Mouse (Mus musculus): ENCODE measurements around the gene Dnah5. TPM values are rescaled to one million over a fixed set of nuclear protein-coding genes. Genes with fewer than 3 reads are reported as not detected.

The Dnah5 gene
- 0.01 TPM in 1 of 2 replicates, not detected in the other for polyA plus RNA-seq (2016; fragmentation: Nextera tagmentation; extraction: Ambion mirVana)

GRCm38 (mm10) chr15:28203111-28204075 is at the start of gene Dnah5:
Gene Dnah5, plus strand, starts transcription at chr15:28203752.
- no peak for ATAC-seq

GRCm38 (mm10) chr15:28154822-28155501 is 48.6 kb upstream of the Dnah5 start:
- H3K4me2 ChIP-seq = peak overlapping the region; percentile 39
- H3K9me3 ChIP-seq (replicated peaks) = no peaks in the 10 kb centered on the region
- H3K4me3 ChIP-seq = no peak overlapping the region
- H3K27ac ChIP-seq = no peak overlapping the region
- ATAC-seq = 0 out of 2 replicates have a peak, but pooled peaks have one; percentile 27
- WGBS (ENCODE audit: insufficient replicate concordance) = 10% methylated on average over 26 of the region's 27 CpGs
- H3K4me1 ChIP-seq = no peaks in the 10 kb centered on the region
- H3K9ac ChIP-seq = no peak overlapping the region
- no peaks in the 10 kb centered on the region; the same call in 1 of the 2 replicates for H3K27me3 ChIP-seq (replicated peaks)
- no peaks in the 10 kb centered on the region for H3K36me3 ChIP-seq

More at GRCm38 (mm10) chr15:28203111-28204075, at the start of gene Dnah5:
- no peaks in the 10 kb centered on the region for H3K9me3 ChIP-seq (replicated peaks)
- H3K27me3 ChIP-seq (replicated peaks) = no peaks in the 10 kb centered on the region
- no peaks in the 10 kb centered on the region for H3K4me1 ChIP-seq
- no peak within 1 kb of the TSS for H3K4me2 ChIP-seq
- no peak within 1 kb of the TSS for H3K4me3 ChIP-seq
- 75% methylated on average over 20 of the region's 20 CpGs for WGBS (ENCODE audit: insufficient replicate concordance)
- no peaks in the 10 kb centered on the region for H3K36me3 ChIP-seq
- H3K27ac ChIP-seq = no peak within 1 kb of the TSS
- H3K9ac ChIP-seq = no peak within 1 kb of the TSS

GRCm38 (mm10) chr15:28158771-28159489 is 44.6 kb upstream of the Dnah5 start:
- Histone ChIP-seq H3K4me1 (no peaks in the 10 kb centered on the region), H3K4me2 (peak overlapping the region; percentile 64), H3K27me3 (replicated peaks) (no peaks in the 10 kb centered on the region; the same call in 1 of the 2 replicates), H3K4me3 (peak overlapping the region; percentile 56), H3K9me3 (replicated peaks) (no peaks in the 10 kb centered on the region), H3K9ac (peak overlapping the region; percentile 27), H3K27ac (no peak overlapping the region), H3K36me3 (no peaks in the 10 kb centered on the region)
- peak; percentile 72 for ATAC-seq
- 2% methylated on average over 19 of the region's 19 CpGs for WGBS (ENCODE audit: insufficient replicate concordance)

- no peak overlapping the region for H3K4me3 ChIP-seq
- no peak overlapping the region for H3K4me2 ChIP-seq
- 68% methylated on average over 2 of the region's 2 CpGs for WGBS (ENCODE audit: insufficient replicate concordance)
- no peak overlapping the region for H3K27ac ChIP-seq
- H3K9ac ChIP-seq = no peak overlapping the region
- no peaks in the 10 kb centered on the region for H3K9me3 ChIP-seq (replicated peaks)
- no peaks in the 10 kb centered on the region for H3K4me1 ChIP-seq
- ATAC-seq = no peak
- H3K27me3 ChIP-seq (replicated peaks) = no peaks in the 10 kb centered on the region
- H3K36me3 ChIP-seq = no peaks in the 10 kb centered on the region
Observed at GRCm38 (mm10) chr15:28162291-28162690, 41.3 kb upstream of the Dnah5 start.

- Histone ChIP-seq H3K36me3 (no peaks in the 10 kb centered on the region), H3K9me3 (replicated peaks) (no peaks in the 10 kb centered on the region), H3K4me1 (no peaks in the 10 kb centered on the region), H3K9ac (no peak overlapping the region), H3K4me2 (no peak overlapping the region), H3K27ac (no peak overlapping the region), H3K27me3 (replicated peaks) (no peaks in the 10 kb centered on the region), H3K4me3 (no peak overlapping the region)
- no peak for ATAC-seq
- WGBS (ENCODE audit: insufficient replicate concordance) = 69% methylated on average over 7 of the region's 7 CpGs
Observed at GRCm38 (mm10) chr15:28165234-28165633, 38.3 kb upstream of the Dnah5 start.

GRCm38 (mm10) chr15:28166090-28166489 is 37.5 kb upstream of the Dnah5 start:
- H3K9me3 ChIP-seq (replicated peaks) = no peaks in the 10 kb centered on the region
- no peaks in the 10 kb centered on the region for H3K36me3 ChIP-seq
- H3K4me3 ChIP-seq = no peak overlapping the region
- H3K9ac ChIP-seq = no peak overlapping the region
- no peak overlapping the region for H3K4me2 ChIP-seq
- H3K4me1 ChIP-seq = no peaks in the 10 kb centered on the region
- no peak overlapping the region for H3K27ac ChIP-seq
- WGBS (ENCODE audit: insufficient replicate concordance) = 73% methylated on average over 6 of the region's 6 CpGs
- ATAC-seq = no peak
- no peaks in the 10 kb centered on the region for H3K27me3 ChIP-seq (replicated peaks)

GRCm38 (mm10) chr15:28178951-28179350 is 24.6 kb upstream of the Dnah5 start:
- WGBS (ENCODE audit: insufficient replicate concordance) = 58% methylated on average over 11 of the region's 11 CpGs
- Histone ChIP-seq H3K4me2 (no peak overlapping the region), H3K4me1 (no peaks in the 10 kb centered on the region), H3K27ac (no peak overlapping the region), H3K36me3 (no peaks in the 10 kb centered on the region), H3K9me3 (replicated peaks) (no peaks in the 10 kb centered on the region), H3K4me3 (no peak overlapping the region), H3K27me3 (replicated peaks) (no peaks in the 10 kb centered on the region), H3K9ac (no peak overlapping the region)
- ATAC-seq = no peak

GRCm38 (mm10) chr15:28179556-28179955 is 24.0 kb upstream of the Dnah5 start:
- Histone ChIP-seq H3K27me3 (replicated peaks) (no peaks in the 10 kb centered on the region), H3K4me3 (no peak overlapping the region), H3K9ac (no peak overlapping the region), H3K4me1 (no peaks in the 10 kb centered on the region), H3K27ac (no peak overlapping the region), H3K36me3 (no peaks in the 10 kb centered on the region), H3K4me2 (no peak overlapping the region), H3K9me3 (replicated peaks) (no peaks in the 10 kb centered on the region)
- ATAC-seq = no peak
- whole genome bisulfite sequencing (ENCODE audit: insufficient replicate concordance) = 57% methylated on average over 6 of the region's 6 CpGs

- no peaks in the 10 kb centered on the region for H3K4me1 ChIP-seq
- peak overlapping the region; percentile 25 for H3K4me3 ChIP-seq
- H3K9ac ChIP-seq = no peak overlapping the region
- no peak for ATAC-seq
- 15% methylated on average over 10 of the region's 10 CpGs for WGBS (ENCODE audit: insufficient replicate concordance)
- no peaks in the 10 kb centered on the region for H3K9me3 ChIP-seq (replicated peaks)
- H3K27me3 ChIP-seq (replicated peaks) = no peaks in the 10 kb centered on the region
- H3K4me2 ChIP-seq = peak overlapping the region; percentile 56
- no peak overlapping the region for H3K27ac ChIP-seq
- no peaks in the 10 kb centered on the region for H3K36me3 ChIP-seq
Observed at GRCm38 (mm10) chr15:28181862-28182261, 21.7 kb upstream of the Dnah5 start.

- Histone ChIP-seq H3K9me3 (replicated peaks) (no peaks in the 10 kb centered on the region), H3K4me2 (no peak overlapping the region), H3K9ac (no peak overlapping the region), H3K36me3 (no peaks in the 10 kb centered on the region), H3K27me3 (replicated peaks) (no peaks in the 10 kb centered on the region), H3K27ac (no peak overlapping the region), H3K4me3 (no peak overlapping the region), H3K4me1 (no peaks in the 10 kb centered on the region)
- WGBS (ENCODE audit: insufficient replicate concordance) = 46% methylated on average over 3 of the region's 3 CpGs
- ATAC-seq = no peak
Observed at GRCm38 (mm10) chr15:28182567-28182966, 21.0 kb upstream of the Dnah5 start.

- H3K9ac ChIP-seq = no peak overlapping the region
- WGBS (ENCODE audit: insufficient replicate concordance) = 17% methylated on average over 22 of the region's 22 CpGs
- ATAC-seq = no peak
- no peak overlapping the region for H3K4me2 ChIP-seq
- H3K27me3 ChIP-seq (replicated peaks) = no peaks in the 10 kb centered on the region
- H3K27ac ChIP-seq = no peak overlapping the region
- no peaks in the 10 kb centered on the region for H3K36me3 ChIP-seq
- H3K9me3 ChIP-seq (replicated peaks) = no peaks in the 10 kb centered on the region
- no peaks in the 10 kb centered on the region for H3K4me1 ChIP-seq
- no peak overlapping the region for H3K4me3 ChIP-seq
Observed at GRCm38 (mm10) chr15:28187472-28188360, 15.8 kb upstream of the Dnah5 start.
